Comparison of ENCODE assay signal across 7 mouse cellular contexts in genomic region chr7:45053931-45054510, GRCm38 (mm10). TPM values are rescaled to one million over a fixed set of nuclear protein-coding genes. Genes with fewer than 3 reads are reported as not detected.
A peak's percentile ranks its signal among the peaks of the same experiment; 100 is the strongest.
DNase-seq lines count a peak whose midpoint lies in the region; ATAC-seq lines count a peak whose summit lies in the region.

No protein-coding gene starts in this region.

- H3K4me2 ChIP-seq in midbrain, embryonic 13.5 days (replicated peaks): peak overlapping the region; percentile 91

- H3K4me3 ChIP-seq in limb, embryonic 10.5 days: peak overlapping the region; percentile 86
- peak overlapping the region; percentile 99 for H3K4me3 ChIP-seq in midbrain, embryonic 13.5 days (replicated peaks)

- under 1% methylated on average over 33 of the region's 33 CpGs for WGBS in limb, embryonic 10.5 days
- under 1% methylated on average over 33 of the region's 33 CpGs for WGBS in midbrain, embryonic 13.5 days

- no peaks in the 10 kb centered on the region for H3K9me3 ChIP-seq in limb, embryonic 10.5 days (replicated peaks)
- H3K9me3 ChIP-seq in midbrain, embryonic 13.5 days: no peaks in the 10 kb centered on the region

- peak overlapping the region; percentile 99 for H3K27ac ChIP-seq in limb, embryonic 10.5 days
- peak overlapping the region; percentile 100 for H3K27ac ChIP-seq in midbrain, embryonic 13.5 days

- ATAC-seq in midbrain, embryonic 13.5 days: peak; percentile 87

- H3K4me1 ChIP-seq in limb, embryonic 10.5 days: peaks cover 50% of the 10 kb centered on the region
- H3K4me1 ChIP-seq in midbrain, embryonic 13.5 days (replicated peaks): peaks cover 42% of the 10 kb centered on the region

- peak; percentile 98 for DNase-seq in adrenal gland, adult 8-10 months
- peak; percentile 97 for DNase-seq in embryo, embryonic 9.5 days (ENCODE audit: extremely low spot score)
- DNase-seq in gastrocnemius, postnatal 4 days (ENCODE audit: low spot score in 2 of 2): peak; percentile 78 to 90
- DNase-seq in kidney, adult 11 months: peak; percentile 99
- peak; percentile 92 for DNase-seq in limb, embryonic 10.5 days (ENCODE audit: low spot score)
- peak; percentile 81 for DNase-seq in spleen, adult 12 weeks (ENCODE audit: low spot score)

- H3K36me3 ChIP-seq in limb, embryonic 10.5 days: peaks cover 30% of the 10 kb centered on the region
- H3K36me3 ChIP-seq in midbrain, embryonic 13.5 days: peaks cover 16% of the 10 kb centered on the region

- H3K27me3 ChIP-seq in limb, embryonic 10.5 days (ENCODE audit: low read depth, poor library complexity, severe bottlenecking): no peaks in the 10 kb centered on the region
- no peaks in the 10 kb centered on the region for H3K27me3 ChIP-seq in midbrain, embryonic 13.5 days

- H3K9ac ChIP-seq in midbrain, embryonic 13.5 days (replicated peaks): peak overlapping the region; percentile 97

RNA-seq across cellular contexts. Expression of gene Prr12, which starts 1.3 kb away (rescaled TPM):
- 10 to 100 TPM; 64.6 to 86.8 (median 70.0) TPM for total RNA-seq in adrenal gland, adult 8-10 months (2022)
- total RNA-seq in gastrocnemius, postnatal 4 days (2021): 10 to 100 TPM; 63.9 to 65.2 TPM
- polyA plus RNA-seq in limb, embryonic 10.5 days (2016; fragmentation: Nextera tagmentation; extraction: Ambion mirVana): 16.3 and 18.1 TPM in 2 replicates
- polyA plus RNA-seq in midbrain, embryonic 13.5 days (2015; fragmentation: Nextera tagmentation; extraction: Ambion mirVana): 14.0 and 17.0 TPM in 2 replicates

RNA-seq across cellular contexts. Expression of gene Nosip, which starts 8.2 kb away (rescaled TPM):
- total RNA-seq in adrenal gland, adult 8-10 months (2022): 10 to 100 TPM; 57.5 to 81.7 (median 66.6) TPM
- 10 to 100 TPM; 47.3 to 48.3 TPM for total RNA-seq in gastrocnemius, postnatal 4 days (2021)
- polyA plus RNA-seq in limb, embryonic 10.5 days (2016; fragmentation: Nextera tagmentation; extraction: Ambion mirVana): 80.4 and 81.2 TPM in 2 replicates
- polyA plus RNA-seq in midbrain, embryonic 13.5 days (2015; fragmentation: Nextera tagmentation; extraction: Ambion mirVana): 56.5 and 61.8 TPM in 2 replicates

RNA-seq across cellular contexts. Expression of gene Prrg2, which starts 8.5 kb away (rescaled TPM):
- 10 to 100 TPM; 16.4 to 20.5 (median 17.1) TPM for total RNA-seq in adrenal gland, adult 8-10 months (2022)
- 10 to 100 TPM; 11.7 to 12.3 TPM for total RNA-seq in gastrocnemius, postnatal 4 days (2021)
- 16.8 and 24.8 TPM in 2 replicates for polyA plus RNA-seq in limb, embryonic 10.5 days (2016; fragmentation: Nextera tagmentation; extraction: Ambion mirVana)
- 13.2 and 14.5 TPM in 2 replicates for polyA plus RNA-seq in midbrain, embryonic 13.5 days (2015; fragmentation: Nextera tagmentation; extraction: Ambion mirVana)

RNA-seq across cellular contexts. Expression of gene Rras, which starts 36.3 kb away (rescaled TPM):
- total RNA-seq in adrenal gland, adult 8-10 months (2022): 100 to 1,000 TPM in 3 of 4 experiments, 10 to 100 TPM in 1; 89.6 to 138 (median 129) TPM
- total RNA-seq in gastrocnemius, postnatal 4 days (2021): 100 to 1,000 TPM; 119 to 123 TPM
- polyA plus RNA-seq in limb, embryonic 10.5 days (2016; fragmentation: Nextera tagmentation; extraction: Ambion mirVana): 15.6 and 18.3 TPM in 2 replicates
- polyA plus RNA-seq in midbrain, embryonic 13.5 days (2015; fragmentation: Nextera tagmentation; extraction: Ambion mirVana): 8.4 and 9.6 TPM in 2 replicates

RNA-seq across cellular contexts. Expression of gene Scaf1, which starts 37.9 kb away (rescaled TPM):
- 100 to 1,000 TPM in 2 of 4 experiments, 10 to 100 TPM in 2; 88.5 to 120 (median 101) TPM for total RNA-seq in adrenal gland, adult 8-10 months (2022)
- 10 to 100 TPM; 74.1 to 76.0 TPM for total RNA-seq in gastrocnemius, postnatal 4 days (2021)
- 47.8 and 50.6 TPM in 2 replicates for polyA plus RNA-seq in limb, embryonic 10.5 days (2016; fragmentation: Nextera tagmentation; extraction: Ambion mirVana)
- 38.1 and 47.7 TPM in 2 replicates for polyA plus RNA-seq in midbrain, embryonic 13.5 days (2015; fragmentation: Nextera tagmentation; extraction: Ambion mirVana)

Comparison
In these comparisons a context has a peak if more than half of its experiments do, and no peak if none do; other contexts are left out.
1. Peak in every context shown above with its lines: DNase-seq, ATAC-seq, H3K4me3 ChIP-seq and H3K27ac ChIP-seq.